Mouse (Mus musculus) stomach, postnatal 0 days (tissue): ENCODE measurements around the gene Actl6b. TPM values are rescaled to one million over a fixed set of nuclear protein-coding genes. Genes with fewer than 3 reads are reported as not detected.

Source experiments
- ATAC-seq: fragments of 200-750 bp; cut with Nextera tagmentation; 2 replicates; pipeline ENCODE4 v1.8.0; 2017; ENCODE audit not compliant: low FRiP score, low TSS enrichment
- DNase-seq: peaks from one replicate; pipeline ENCODE4 v3.0.0-alpha.2; 2016; ENCODE audit warnings: low spot score
- H3K27ac ChIP-seq: fragments of 300-500 bp; sonication (generic); replicated peaks from 2 replicates; pipeline ENCODE4 v1.5.1; 2014; ENCODE audit warnings: mild to moderate bottlenecking, control low read depth
- H3K27me3 ChIP-seq: fragments of 300-500 bp; sonication (generic); 2 replicates; pipeline ENCODE4 v1.6.1; 2014; ENCODE audit warnings: low read length; ENCODE audit not compliant: control insufficient read depth, insufficient read depth
- H3K36me3 ChIP-seq: fragments of 300-500 bp; sonication (generic); 2 replicates; pipeline ENCODE4 v1.6.1; 2014; ENCODE audit warnings: low read length, mixed read lengths; ENCODE audit not compliant: control insufficient read depth, insufficient read depth
- H3K4me1 ChIP-seq: fragments of 300-500 bp; sonication (generic); replicated peaks from 2 replicates; pipeline ENCODE4 v1.6.1; 2014; ENCODE audit warnings: antibody characterized with exemption; ENCODE audit not compliant: control insufficient read depth, insufficient read depth
- H3K4me2 ChIP-seq: fragments of 300-500 bp; sonication (generic); replicated peaks from 2 replicates; pipeline ENCODE4 v1.6.1; 2014; ENCODE audit warnings: low read depth, mild to moderate bottlenecking, control low read depth, moderate library complexity
- H3K4me3 ChIP-seq: fragments of 300-500 bp; sonication (generic); 2 replicates; pipeline ENCODE4 v1.5.1; 2014; ENCODE audit warnings: low read depth, low read length, control low read depth
- H3K9ac ChIP-seq: fragments of 300-500 bp; sonication (generic); 2 replicates; pipeline ENCODE4 v1.6.1; 2014; ENCODE audit warnings: mild to moderate bottlenecking, low read length, control low read depth, mixed read lengths
- H3K9me3 ChIP-seq: fragments of 300-500 bp; sonication (generic); 2 replicates; pipeline ENCODE4 v1.6.1; 2016; ENCODE audit warnings: low read length; ENCODE audit not compliant: control insufficient read depth
- CTCF ChIP-seq: IDR thresholded peaks from 2 replicates; pipeline ENCODE4 v1.5.1; 2016; ENCODE audit warnings: antibody characterized with exemption, low read depth, mild to moderate bottlenecking, moderate library complexity
- EP300 ChIP-seq: optimal IDR thresholded peaks from 2 replicates; pipeline ENCODE3; 2016; ENCODE audit warnings: antibody characterized with exemption
- WGBS: fragments of 180-500 bp; shearing (Covaris S2); extraction: QIAGEN DNeasy Blood & Tissue Kit; methylation state at CpG from one replicate; pipeline ENCODE4 v1.1.7; 2014; 5-methylcytosine and 5-hydroxymethylcytosine counted together
- polyA plus RNA-seq: library from polyadenylated mRNA; unstranded; fragments of >200 nt; fragmentation: Nextera tagmentation; extraction: Ambion mirVana; gene quantifications from 2 replicates; pipeline ENCODE4 v1.2.1, GENCODE M21; 2015

Actl6b gene
- polyA plus RNA-seq, 1 experiment from 2014 or later: 2.3 TPM

- Histone ChIP-seq H3K27ac (no peak overlapping the region), H3K9me3 (no peaks in the 10 kb centered on the region), H3K9ac (no peak overlapping the region), H3K4me1 (peaks cover 10% of the 10 kb centered on the region), H3K4me3 (no peak overlapping the region), H3K4me2 (peak overlapping the region; percentile 14; the same call in 1 of the 2 replicates), H3K36me3 (no peaks in the 10 kb centered on the region), H3K27me3 (no peaks in the 10 kb centered on the region)
- no peak for DNase-seq
- 35% methylated on average over 26 of the region's 26 CpGs for WGBS
- TF ChIP-seq EP300: no peak
- ATAC-seq: no peak
These were observed 54.7 kb downstream of the Actl6b start for GRCm38 (mm10) chr5:137607860-137608653.

DNA sequence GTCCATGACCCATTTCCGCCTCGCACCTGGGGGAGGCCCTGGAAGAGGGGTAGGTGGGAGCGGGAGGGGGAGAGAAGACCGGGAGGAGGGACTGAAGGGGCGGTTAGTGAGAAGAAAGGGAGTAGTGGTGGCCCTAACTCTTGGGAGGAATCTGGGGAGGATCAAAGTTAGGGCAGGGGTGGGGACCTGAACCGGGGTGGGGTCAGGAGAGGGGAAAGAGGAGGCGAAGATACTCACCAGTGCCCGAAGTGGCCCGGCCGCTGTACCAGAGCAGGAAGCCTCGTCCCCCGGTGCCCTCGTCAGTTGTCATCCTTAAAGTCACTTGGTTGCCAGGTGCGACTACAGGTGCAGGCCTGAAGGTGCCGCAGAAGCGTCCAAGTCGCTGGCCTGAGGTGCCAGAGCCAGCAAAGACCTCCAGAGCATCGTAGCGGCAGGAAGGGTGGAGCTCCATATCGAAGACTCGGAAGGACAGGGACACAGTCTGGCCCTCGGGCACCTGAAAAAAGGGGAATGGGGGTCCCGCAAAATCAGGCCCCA is 55.4 kb downstream of the Actl6b start:
- ATAC-seq (no peak), DNase-seq (no peak)
- H3K27ac ChIP-seq: no peak overlapping the region
- H3K4me3 ChIP-seq: no peak overlapping the region
- WGBS: 38% methylated on average over 23 of the region's 23 CpGs
- H3K4me2 ChIP-seq: peak overlapping the region; percentile 14; the same call in 1 of the 2 replicates
- H3K4me1 ChIP-seq: peaks cover 12% of the 10 kb centered on the region
- no peaks in the 10 kb centered on the region for H3K9me3 ChIP-seq
- no peaks in the 10 kb centered on the region for H3K36me3 ChIP-seq
- H3K27me3 ChIP-seq: no peaks in the 10 kb centered on the region
- H3K9ac ChIP-seq: no peak overlapping the region
- no peak for TF ChIP-seq EP300
- TF ChIP-seq CTCF: peak; percentile 29; the same call in 1 of the 2 replicates

DNA sequence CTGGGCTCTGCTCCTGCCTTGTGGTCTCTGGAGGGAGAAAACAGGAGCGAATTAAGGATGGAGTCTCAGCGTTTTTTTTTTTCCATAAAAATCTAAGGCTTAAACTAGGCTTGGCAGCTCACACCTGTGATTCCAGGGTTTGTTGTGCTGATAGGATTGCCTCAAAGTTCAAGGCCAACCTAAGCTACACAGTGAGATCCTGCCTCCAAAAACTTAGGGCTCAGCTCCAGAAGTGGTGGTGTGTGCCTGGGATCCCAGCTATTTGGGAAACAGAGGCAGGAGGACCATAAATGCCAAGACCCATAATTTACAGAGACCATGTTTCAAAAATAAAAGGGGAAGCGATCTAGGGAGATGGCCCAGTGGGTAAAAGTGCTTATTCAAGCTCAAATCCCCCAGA is 56.0 kb downstream of the Actl6b start:
- Histone ChIP-seq H3K36me3 (no peaks in the 10 kb centered on the region), H3K4me3 (no peak overlapping the region), H3K9ac (no peak overlapping the region), H3K27ac (no peak overlapping the region), H3K4me1 (peaks cover 12% of the 10 kb centered on the region), H3K9me3 (no peaks in the 10 kb centered on the region), H3K4me2 (no peak overlapping the region), H3K27me3 (no peaks in the 10 kb centered on the region)
- no peak for DNase-seq
- 73% methylated on average over 3 of the region's 3 CpGs for WGBS
- TF ChIP-seq EP300: no peak
- no peak for TF ChIP-seq CTCF
- ATAC-seq: no peak

GRCm38 (mm10) chr5:137610056-137610455 is 56.7 kb downstream of the Actl6b start:
- WGBS: 76% methylated on average over 4 of the region's 4 CpGs
- TF ChIP-seq EP300: no peak
- TF ChIP-seq CTCF: no peak
- DNase-seq: no peak
- peak overlapping the region; percentile 50 for H3K4me2 ChIP-seq
- H3K9ac ChIP-seq: peak overlapping the region; percentile 59
- no peak for ATAC-seq
- no peaks in the 10 kb centered on the region for H3K36me3 ChIP-seq
- no peaks in the 10 kb centered on the region for H3K27me3 ChIP-seq
- peak overlapping the region; percentile 21 for H3K4me3 ChIP-seq
- peaks cover 12% of the 10 kb centered on the region for H3K4me1 ChIP-seq
- peak overlapping the region; percentile 89; the same call in 1 of the 2 replicates for H3K27ac ChIP-seq
- H3K9me3 ChIP-seq: no peaks in the 10 kb centered on the region

- H3K4me1 ChIP-seq: peaks cover 12% of the 10 kb centered on the region
- peak; percentile 54 for DNase-seq
These were observed 57.4 kb downstream of the Actl6b start for GRCm38 (mm10) chr5:137610548-137611244.

More at GRCm38 (mm10) chr5:137610548-137611244, 57.4 kb downstream of the Actl6b start:
- Histone ChIP-seq H3K9ac (peak overlapping the region; percentile 59), H3K27ac (peak overlapping the region; percentile 89), H3K4me3 (peak overlapping the region; percentile 21), H3K36me3 (no peaks in the 10 kb centered on the region), H3K27me3 (no peaks in the 10 kb centered on the region), H3K4me2 (peak overlapping the region; percentile 50), H3K9me3 (no peaks in the 10 kb centered on the region)
- ATAC-seq: no peak; the same call in 1 of the 2 replicates
- 18% methylated on average over 12 of the region's 12 CpGs for WGBS
- TF ChIP-seq CTCF (no peak), EP300 (no peak)
